Mouse (Mus musculus): ENCODE results near the gene Slc36a3. TPM values are rescaled to one million over a fixed set of nuclear protein-coding genes. Genes with fewer than 3 reads are reported as not detected.
A peak's percentile ranks its signal among the peaks of the same experiment; 100 is the strongest.

Slc36a3 gene
- total RNA-seq, 2 experiments from 2014 or later = not detected

DNA sequence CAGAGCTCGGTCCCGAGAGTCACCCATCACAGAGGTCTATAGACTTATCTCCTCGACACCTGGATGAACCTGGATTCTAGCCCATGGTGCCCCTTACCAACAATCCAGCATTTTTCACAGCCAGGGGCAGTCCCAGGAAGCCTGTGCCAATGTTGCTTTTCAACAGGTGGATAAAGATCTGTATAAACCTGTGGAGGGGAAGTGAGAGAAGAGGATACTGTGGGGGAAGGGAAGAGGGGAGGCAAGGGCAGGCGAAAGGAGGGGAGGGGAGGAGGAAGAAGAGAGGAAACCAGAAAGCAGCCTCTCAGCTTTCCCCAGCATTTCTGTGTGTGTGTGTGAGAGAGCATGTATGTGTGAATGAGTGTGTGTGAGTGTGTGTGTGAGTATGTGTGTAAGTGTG, 3.0 kb downstream of the Slc36a3 start:
- DNase-seq (ENCODE audit: low spot score in 2 of 2) = no peak
- intact Hi-C loops (cut with DNase I) = no loop called here

GRCm38 (mm10) chr11:55147423-55147822, 4.1 kb downstream of the Slc36a3 start:
- DNase-seq (ENCODE audit: low spot score in 2 of 2) = no peak
- intact Hi-C loops (cut with DNase I) = no loop called here

DNA sequence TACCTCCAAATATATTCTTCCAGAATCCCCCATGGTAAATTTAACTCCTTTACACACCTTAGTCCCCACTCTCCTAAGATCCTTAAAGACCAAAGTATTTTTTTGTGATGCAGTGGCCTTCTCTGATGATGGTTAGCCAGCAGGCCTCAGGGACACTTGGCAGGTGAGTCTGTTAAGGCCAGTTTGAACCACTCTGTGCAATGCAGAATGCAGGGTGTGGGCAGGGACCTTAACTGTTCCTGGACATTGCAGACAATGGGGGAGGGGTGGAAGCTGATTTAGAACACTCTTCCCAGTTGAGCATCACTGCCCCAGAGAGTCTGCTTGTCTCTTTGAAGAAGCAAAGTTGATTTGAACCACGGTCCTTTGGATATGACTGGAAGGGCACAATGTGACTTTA, 4.7 kb downstream of the Slc36a3 start:
- DNase-seq (ENCODE audit: low spot score in 2 of 2) = no peak
- intact Hi-C loops (cut with DNase I) = no loop called here

- no peak for DNase-seq (ENCODE audit: low spot score in 2 of 2)
- intact Hi-C loops (cut with DNase I) = no loop called here
These were observed 7.5 kb downstream of the Slc36a3 start for GRCm38 (mm10) chr11:55144011-55144410.

DNA sequence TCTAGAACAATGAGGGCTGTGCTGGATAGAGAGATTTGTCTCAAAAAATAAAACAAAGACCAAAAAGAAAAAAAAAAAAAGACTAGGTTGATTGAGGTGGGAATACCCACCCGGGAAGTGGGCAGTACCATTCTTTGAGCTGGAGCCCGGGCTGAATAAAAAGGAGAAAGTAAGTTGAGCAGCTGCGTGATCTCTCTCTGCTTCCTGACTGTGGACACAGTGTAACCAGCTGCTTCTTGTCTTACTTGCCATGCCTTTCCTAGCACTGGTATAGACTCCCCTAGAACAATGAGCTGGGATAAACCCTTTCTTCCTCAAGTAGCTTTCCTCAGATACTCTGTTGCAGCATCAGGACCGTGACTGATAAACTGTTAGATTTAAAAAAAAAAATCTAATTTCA, 10.0 kb downstream of the Slc36a3 start:
- DNase-seq (ENCODE audit: low spot score in 2 of 2) = no peak
- intact Hi-C loops (cut with DNase I) = no loop called here

GRCm38 (mm10) chr11:55137646-55138045, 13.9 kb downstream of the Slc36a3 start:
- intact Hi-C loops (cut with DNase I) = no loop called here
- DNase-seq (ENCODE audit: low spot score in 2 of 2) = no peak

- intact Hi-C loops (cut with DNase I) = no loop called here
- DNase-seq (ENCODE audit: low spot score in 2 of 2) = peak in 1 of 2 experiments; percentile 53
These were observed 14.5 kb downstream of the Slc36a3 start for GRCm38 (mm10) chr11:55136770-55137547.

DNA sequence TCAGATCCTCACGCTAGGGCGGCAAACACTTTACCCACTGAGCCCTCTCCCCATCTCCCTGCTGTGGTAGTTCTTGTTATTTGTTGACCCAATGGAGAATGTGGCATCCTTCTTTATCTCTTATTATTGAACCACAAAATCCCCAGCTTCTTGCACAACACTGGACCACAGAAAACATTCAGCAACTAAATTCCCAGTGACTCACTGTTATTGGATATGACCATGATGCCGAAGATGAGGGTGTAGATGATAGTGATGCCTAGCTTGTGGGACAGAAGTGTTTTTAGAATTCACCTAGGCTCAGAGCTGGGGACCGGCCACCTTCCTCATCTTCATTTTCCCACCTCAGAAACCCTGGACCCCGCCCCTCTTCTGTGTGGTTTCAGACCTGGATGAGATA, 16.6 kb downstream of the Slc36a3 start:
- intact Hi-C loops (cut with DNase I) = no loop called here
- no peak for DNase-seq (ENCODE audit: low spot score in 2 of 2)

DNA sequence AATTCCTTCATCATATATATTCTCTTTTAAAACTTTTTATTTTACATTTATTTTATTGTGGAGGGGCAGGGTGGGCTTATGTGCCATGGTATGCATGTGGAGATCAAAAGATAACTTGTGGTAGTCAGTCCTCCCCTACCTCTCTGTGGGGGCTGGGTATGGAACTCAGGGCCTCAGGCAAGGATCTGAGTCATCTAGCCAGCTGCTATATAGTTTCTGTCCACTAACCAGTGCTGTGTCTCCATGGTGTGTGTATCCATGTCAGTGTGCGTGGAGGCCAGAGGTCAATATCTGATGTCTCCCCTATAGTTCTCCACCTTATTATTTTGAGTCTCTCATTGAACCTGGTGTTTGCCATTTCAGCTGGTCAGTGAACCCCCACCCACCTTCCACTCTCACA, 17.1 kb downstream of the Slc36a3 start:
- DNase-seq (ENCODE audit: low spot score in 2 of 2) = no peak
- intact Hi-C loops (cut with DNase I) = no loop called here

- intact Hi-C loops (cut with DNase I) = no loop called here
These were observed 18.3 kb downstream of the Slc36a3 start for GRCm38 (mm10) chr11:55133204-55133603.

GRCm38 (mm10) chr11:55131946-55132345, 19.6 kb downstream of the Slc36a3 start:
- DNase-seq (ENCODE audit: low spot score in 2 of 2) = no peak
- intact Hi-C loops (cut with DNase I) = no loop called here

More at GRCm38 (mm10) chr11:55133204-55133603, 18.3 kb downstream of the Slc36a3 start:
- DNase-seq (ENCODE audit: low spot score in 2 of 2) = no peak

GRCm38 (mm10) chr11:55131077-55131742, 20.3 kb downstream of the Slc36a3 start:
- intact Hi-C loops (cut with DNase I) = no loop called here
- no peak for DNase-seq (ENCODE audit: low spot score in 2 of 2)

GRCm38 (mm10) chr11:55128411-55128810, 23.1 kb downstream of the Slc36a3 start:
- intact Hi-C loops (cut with DNase I) = no loop called here
- no peak for DNase-seq (ENCODE audit: low spot score in 2 of 2)

DNA sequence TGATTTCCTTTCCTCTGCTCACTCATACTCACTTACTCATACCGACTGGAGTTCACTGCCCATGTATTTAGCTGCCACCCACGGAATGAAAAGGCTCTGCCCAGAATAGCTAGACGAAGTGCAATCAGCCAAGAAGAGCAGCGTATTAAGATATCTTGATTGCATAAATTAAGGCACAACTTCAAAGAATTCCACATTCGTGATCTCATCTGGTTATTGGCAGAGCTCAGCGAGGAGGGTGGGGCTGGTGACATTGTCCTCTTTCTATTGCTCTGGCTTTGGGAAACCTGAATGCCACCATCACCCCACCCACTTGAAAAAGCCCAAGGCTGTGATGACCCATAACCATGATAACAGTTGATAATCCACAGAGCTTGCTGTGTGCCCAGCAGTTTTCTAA, 23.6 kb downstream of the Slc36a3 start:
- intact Hi-C loops (cut with DNase I) = no loop called here
- DNase-seq (ENCODE audit: low spot score in 2 of 2) = peak in 1 of 2 experiments; percentile 70

- no peak for DNase-seq (ENCODE audit: low spot score in 2 of 2)
- intact Hi-C loops (cut with DNase I) = no loop called here
These were observed 24.8 kb downstream of the Slc36a3 start for GRCm38 (mm10) chr11:55126663-55127062.

- DNase-seq (ENCODE audit: low spot score in 2 of 2) = no peak
- intact Hi-C loops (cut with DNase I) = no loop called here
These were observed 30.1 kb downstream of the Slc36a3 start for GRCm38 (mm10) chr11:55121430-55121829.

- intact Hi-C loops (cut with DNase I) = no loop called here
- DNase-seq (ENCODE audit: low spot score in 2 of 2) = no peak
These were observed 30.7 kb downstream of the Slc36a3 start for GRCm38 (mm10) chr11:55120821-55121271.

GRCm38 (mm10) chr11:55120279-55120678, 31.2 kb downstream of the Slc36a3 start:
- intact Hi-C loops (cut with DNase I) = no loop called here
- no peak for DNase-seq (ENCODE audit: low spot score in 2 of 2)

- intact Hi-C loops (cut with DNase I) = no loop called here
- no peak for DNase-seq (ENCODE audit: low spot score in 2 of 2)
These were observed 34.5 kb downstream of the Slc36a3 start for GRCm38 (mm10) chr11:55117031-55117430.

DNA sequence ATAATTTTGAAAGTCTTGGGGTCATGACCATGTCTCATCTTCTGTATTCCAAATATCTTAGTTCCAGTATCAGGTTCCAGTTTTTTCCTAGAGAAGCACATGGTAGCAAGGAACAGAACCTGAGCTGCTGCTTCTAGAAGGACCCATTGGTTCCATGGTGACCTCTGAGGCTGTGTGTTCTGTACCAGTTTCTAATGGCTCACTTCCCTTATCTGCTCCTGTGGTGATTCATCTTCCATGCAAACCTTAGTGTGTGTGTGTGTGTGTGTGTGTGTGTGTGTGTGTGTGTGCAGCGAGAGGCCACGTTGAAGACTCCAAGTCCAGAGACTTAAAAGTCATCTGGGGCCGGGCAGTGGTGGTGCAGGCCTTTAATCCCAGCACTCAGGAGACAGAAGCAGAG, 35.5 kb downstream of the Slc36a3 start:
- DNase-seq (ENCODE audit: low spot score in 2 of 2) = no peak
- intact Hi-C loops (cut with DNase I) = no loop called here

DNA sequence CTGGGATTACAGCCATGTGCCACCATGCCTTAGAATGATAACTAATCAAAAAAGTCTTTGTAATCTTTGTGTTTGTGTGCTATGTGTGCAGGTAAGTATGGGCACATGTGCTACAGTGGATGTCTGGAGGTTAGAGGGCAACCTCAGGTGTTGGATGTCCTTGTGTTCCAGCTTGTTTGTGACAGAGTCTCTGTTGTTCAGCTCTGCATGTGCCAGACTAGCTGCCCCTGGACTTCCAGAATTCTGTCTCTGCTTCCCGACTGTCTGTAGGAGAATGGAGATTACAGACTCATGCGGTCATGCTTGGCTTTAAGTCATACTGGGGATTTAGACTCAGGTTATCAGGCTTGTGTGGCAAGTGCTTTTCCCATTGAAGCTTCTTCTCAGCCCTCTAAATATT, 37.2 kb downstream of the Slc36a3 start:
- no peak for DNase-seq (ENCODE audit: low spot score in 2 of 2)
- intact Hi-C loops (cut with DNase I) = no loop called here
